Mouse (Mus musculus) brown adipose tissue, adult 24 weeks (tissue): ENCODE data around the gene Cubn. TPM values are rescaled to one million over a fixed set of nuclear protein-coding genes. Genes with fewer than 3 reads are reported as not detected.

Experiments used
- H3K27ac ChIP-seq: fragments of 200-500 bp; replicated peaks from 2 replicates; pipeline ENCODE4 v1.5.1; 2012; ENCODE audit warnings: low read depth, mild to moderate bottlenecking, low read length
- H3K4me1 ChIP-seq: fragments of 200-500 bp; 2 replicates; pipeline ENCODE4 v1.6.1; 2012; ENCODE audit warnings: low read length, mixed read lengths; ENCODE audit not compliant: control insufficient read depth, insufficient read depth, insufficient read length
- H3K4me3 ChIP-seq: fragments of 200-500 bp; 2 replicates; pipeline ENCODE4 v1.5.1; 2012; ENCODE audit warnings: low read depth, mild to moderate bottlenecking, low read length, moderate library complexity; ENCODE audit not compliant: insufficient read depth
- polyA plus RNA-seq: library from polyadenylated mRNA; stranded (reverse); fragments of >200 nt; gene quantifications from 2 replicates; pipeline ENCODE4 v1.2.4, GENCODE M21; 2012; ENCODE audit not compliant: missing spikeins, insufficient read depth, insufficient read length

Cubn gene
- polyA plus RNA-seq, 1 experiment: not detected

DNA sequence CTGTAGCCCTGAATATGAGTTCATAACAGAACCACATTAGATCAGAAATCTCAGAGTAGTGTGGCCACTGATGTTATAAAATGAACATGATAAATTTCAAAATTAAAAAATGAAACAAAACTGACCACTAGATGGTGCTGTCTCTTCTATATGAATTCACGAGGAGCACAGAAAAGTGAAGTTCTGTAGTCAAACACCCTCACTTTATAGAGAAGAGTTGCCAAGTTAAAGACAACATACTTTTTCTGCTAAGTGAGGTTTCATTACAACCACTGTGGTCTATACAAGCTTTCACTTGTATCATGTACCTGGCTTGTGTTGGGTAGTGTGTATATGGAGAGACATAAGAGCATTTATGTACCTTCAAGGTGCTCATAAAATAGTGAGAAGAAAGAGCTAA is 201.0 kb downstream of the Cubn start:
- H3K4me3 ChIP-seq: no peak overlapping the region
- no peak overlapping the region for H3K27ac ChIP-seq
- no peaks in the 10 kb centered on the region for H3K4me1 ChIP-seq

DNA sequence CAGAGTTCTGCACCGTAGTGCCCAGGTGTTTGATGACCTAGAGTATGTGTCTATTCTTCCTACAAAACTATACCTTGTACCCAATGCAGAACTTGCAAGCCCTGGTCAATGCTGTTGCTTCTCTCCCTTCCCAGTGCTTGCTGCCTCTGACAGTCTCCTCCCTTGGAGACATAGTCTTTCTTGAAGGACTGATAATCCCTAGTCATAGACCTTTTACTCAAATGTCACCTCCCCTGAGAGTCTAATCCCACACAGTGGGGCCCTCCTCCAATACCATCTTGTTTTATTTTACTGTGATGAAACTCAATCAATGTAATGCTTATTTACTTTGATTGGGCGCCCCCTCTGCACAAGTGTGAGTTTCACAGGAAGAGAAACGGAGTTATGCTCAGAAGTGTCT is 201.5 kb downstream of the Cubn start:
- Histone ChIP-seq H3K4me3 (no peak overlapping the region), H3K4me1 (no peaks in the 10 kb centered on the region), H3K27ac (no peak overlapping the region)

- Histone ChIP-seq H3K4me3 (no peak overlapping the region), H3K27ac (no peak overlapping the region), H3K4me1 (no peaks in the 10 kb centered on the region)
Measured at GRCm38 (mm10) chr2:13278114-13278862, 213.3 kb downstream of the Cubn start.

DNA sequence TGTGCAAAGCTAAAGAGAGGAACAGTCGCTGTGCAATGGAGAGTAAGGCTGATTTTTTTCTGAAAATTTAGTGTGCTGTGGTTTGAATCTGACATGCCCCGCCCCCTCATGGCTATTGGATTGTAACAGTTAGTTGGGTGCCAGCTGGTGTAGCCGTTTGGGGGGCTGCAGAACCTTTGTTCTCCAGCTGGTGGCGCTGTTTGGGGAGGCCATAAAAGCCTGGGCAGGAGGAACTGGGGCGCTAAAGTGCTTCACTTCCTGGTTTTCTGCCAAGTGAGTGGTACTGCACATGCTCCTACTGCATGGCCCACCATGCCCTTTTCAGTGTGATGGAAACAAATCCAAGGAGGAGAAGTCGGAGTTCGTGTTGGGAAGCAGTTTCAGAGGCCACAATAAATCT is 215.7 kb downstream of the Cubn start:
- Histone ChIP-seq H3K4me3 (no peak overlapping the region), H3K27ac (no peak overlapping the region), H3K4me1 (no peaks in the 10 kb centered on the region)

DNA sequence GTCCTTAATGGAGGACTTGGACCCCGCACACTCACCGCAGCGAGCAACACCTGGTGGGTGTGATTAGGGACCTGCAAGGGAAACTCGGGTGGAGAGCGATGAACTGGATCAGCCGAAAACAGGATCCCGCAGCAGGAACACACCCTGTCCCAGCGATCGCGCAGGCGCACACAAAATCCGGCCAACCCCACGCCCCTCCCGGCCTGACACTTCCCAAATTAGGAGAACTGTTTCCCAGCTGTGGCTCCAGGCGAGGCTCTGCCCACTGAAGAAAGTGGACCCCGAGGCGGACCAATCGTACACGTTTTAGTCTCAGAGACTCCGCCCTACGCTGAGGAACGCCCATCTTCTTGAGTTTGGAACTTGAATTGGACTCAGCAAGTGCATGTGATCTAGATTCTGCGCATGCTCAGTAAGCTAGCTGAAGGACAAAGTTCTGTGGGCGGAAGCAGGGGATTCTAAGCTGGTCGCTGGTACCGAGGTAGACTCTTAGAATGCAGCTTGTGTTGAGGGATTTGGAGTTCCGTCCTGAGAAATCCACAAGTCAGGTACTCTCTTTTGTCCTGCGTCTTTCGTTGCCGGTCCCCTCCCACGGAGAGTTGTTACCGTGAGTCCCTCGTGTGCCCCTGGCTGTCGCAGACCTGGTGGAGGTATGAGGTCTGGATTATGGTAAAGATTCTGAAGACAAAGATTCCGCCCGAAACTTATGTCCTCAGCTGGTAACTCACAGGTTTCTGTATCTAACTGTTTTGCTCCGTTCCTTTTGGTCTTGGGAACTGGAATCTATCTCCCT is 220.3 kb downstream of the Cubn start, which contains the start of gene Rsu1:
Gene Rsu1, minus strand, starts transcription at position 251 of the 793 bp plus-strand sequence.
- peak within 1 kb of the TSS; percentile 76 for H3K27ac ChIP-seq

DNA sequence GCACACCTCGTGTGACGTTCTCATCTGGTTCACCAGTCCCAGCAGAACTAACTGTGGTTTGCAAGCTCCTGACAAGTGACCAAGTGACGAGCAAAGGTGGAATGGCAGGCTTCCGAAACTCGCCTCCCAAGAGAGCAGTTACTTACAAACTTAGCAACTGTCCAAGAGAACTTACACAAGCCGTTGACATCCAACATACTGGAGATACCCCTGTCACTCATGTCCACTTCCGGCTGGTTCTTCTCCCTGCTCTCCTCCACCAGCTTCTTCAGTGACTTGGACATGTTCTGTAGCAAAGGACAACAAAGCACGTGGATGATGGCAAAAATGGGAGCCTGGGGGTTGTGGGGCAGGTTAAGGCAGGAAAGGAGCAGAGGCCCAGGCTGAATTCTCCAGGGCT is 220.9 kb downstream of the Cubn start:
- peaks cover 6% of the 10 kb centered on the region for H3K4me1 ChIP-seq
- peak overlapping the region; percentile 66 for H3K4me3 ChIP-seq
- peak overlapping the region; percentile 76 for H3K27ac ChIP-seq

More for the DNA sequence above, 220.3 kb downstream of the Cubn start, which contains the start of gene Rsu1:
- Histone ChIP-seq H3K4me1 (peaks cover 6% of the 10 kb centered on the region), H3K4me3 (peak within 1 kb of the TSS; percentile 72)

- Histone ChIP-seq H3K27ac (no peak overlapping the region), H3K4me1 (peaks cover 6% of the 10 kb centered on the region), H3K4me3 (no peak overlapping the region)
Measured at GRCm38 (mm10) chr2:13268681-13269293, 222.8 kb downstream of the Cubn start.

DNA sequence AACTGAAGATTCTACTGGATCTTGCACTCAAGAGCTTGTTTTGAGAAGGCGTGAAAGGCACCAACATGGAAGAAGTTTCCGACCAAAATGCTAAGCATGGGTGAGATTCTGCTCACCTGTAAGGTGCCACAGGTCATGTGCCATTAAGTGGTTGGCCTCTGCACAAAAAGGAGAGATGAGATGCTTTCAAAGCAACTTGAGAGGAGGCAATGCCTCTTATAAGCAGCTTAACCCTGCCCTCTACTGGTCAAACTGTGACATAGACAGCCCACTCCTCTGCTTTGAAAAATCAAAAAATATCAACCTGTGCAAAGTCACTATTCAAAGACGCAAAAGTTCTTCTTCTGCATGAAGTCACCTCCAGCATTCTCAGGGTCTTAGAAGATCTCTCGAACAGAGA is 226.7 kb downstream of the Cubn start:
- H3K4me1 ChIP-seq: peaks cover 3% of the 10 kb centered on the region
- H3K27ac ChIP-seq: no peak overlapping the region
- no peak overlapping the region for H3K4me3 ChIP-seq

GRCm38 (mm10) chr2:13263150-13263549 is 228.5 kb downstream of the Cubn start:
- Histone ChIP-seq H3K27ac (no peak overlapping the region), H3K4me1 (no peaks in the 10 kb centered on the region), H3K4me3 (no peak overlapping the region)

DNA sequence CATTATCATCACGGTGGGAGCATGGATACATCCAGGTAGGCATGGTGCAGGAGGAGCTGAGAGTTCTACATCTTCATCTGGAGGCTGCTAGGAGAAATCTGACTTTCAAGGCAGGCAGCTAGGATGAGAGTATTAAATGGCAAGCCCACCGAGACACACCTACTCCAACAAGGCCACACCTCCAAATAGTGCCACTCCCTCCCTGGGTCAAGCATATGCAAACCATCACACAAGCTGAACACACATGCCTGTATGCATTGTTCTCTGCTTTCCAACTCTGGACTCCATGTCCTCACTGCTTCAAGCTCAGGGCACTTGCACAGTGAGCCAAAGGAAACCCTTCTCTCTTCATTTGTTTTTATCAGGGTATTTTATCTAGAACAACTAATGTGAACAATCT is 233.0 kb downstream of the Cubn start:
- Histone ChIP-seq H3K27ac (no peak overlapping the region), H3K4me3 (no peak overlapping the region), H3K4me1 (no peaks in the 10 kb centered on the region)

DNA sequence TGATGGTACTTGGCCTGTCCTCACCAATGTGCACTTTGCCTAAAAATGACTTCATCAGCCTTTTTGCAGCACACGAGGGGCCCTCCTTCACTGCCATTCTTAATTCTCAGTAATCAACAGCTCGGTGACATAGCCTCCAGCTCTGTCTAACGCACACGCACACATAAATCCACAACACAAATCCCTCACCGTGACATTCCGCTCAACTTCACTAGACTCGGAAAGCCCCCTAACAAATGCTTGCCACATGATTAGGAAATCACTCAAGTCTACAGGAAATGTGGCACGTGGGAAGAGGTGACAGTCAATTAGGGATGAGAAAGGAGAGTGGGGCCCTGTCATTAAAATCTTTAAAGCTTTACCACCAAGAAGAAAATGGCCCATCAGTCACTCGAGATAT is 250.9 kb downstream of the Cubn start:
- Histone ChIP-seq H3K4me1 (no peaks in the 10 kb centered on the region), H3K27ac (no peak overlapping the region), H3K4me3 (no peak overlapping the region)

DNA sequence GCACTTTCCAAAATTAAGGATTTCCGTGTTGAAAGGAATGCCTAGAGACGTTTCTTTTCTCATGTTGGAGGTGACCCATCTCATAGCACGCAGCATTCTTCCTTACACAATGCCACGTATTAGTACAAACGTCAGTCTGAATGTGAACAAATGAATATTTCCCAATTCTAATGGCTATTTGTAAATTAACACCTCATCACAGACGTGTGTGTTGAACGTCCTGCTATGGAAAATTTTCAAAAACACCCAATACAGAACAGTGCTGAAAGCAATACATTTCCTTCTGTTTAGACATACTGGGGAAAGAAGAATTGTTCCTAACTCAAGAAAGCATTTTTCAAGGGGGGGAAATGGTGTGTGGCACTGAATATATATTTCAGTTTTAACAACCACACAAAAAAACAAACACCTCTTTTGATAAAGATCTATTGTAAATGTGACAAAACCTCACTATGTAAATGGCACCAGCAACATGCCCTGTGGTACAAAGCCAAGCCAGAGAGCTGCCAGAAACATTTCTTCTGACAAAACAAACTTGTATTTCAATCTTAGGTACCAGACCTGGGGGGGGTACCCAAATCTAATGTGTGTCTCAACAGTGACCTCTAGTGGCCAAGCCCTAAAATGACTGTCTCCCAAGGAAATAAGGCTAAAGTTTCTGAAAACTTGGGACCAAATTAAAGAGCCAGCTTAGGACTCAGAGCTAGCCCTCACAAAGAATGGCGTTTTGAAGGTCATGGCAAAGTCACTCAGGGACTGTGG is 254.3 kb downstream of the Cubn start:
- no peak overlapping the region for H3K4me3 ChIP-seq
- H3K4me1 ChIP-seq: no peaks in the 10 kb centered on the region
- H3K27ac ChIP-seq: no peak overlapping the region

- Histone ChIP-seq H3K27ac (no peak overlapping the region), H3K4me3 (no peak overlapping the region), H3K4me1 (no peaks in the 10 kb centered on the region)
Measured at GRCm38 (mm10) chr2:13235696-13236095, 255.9 kb downstream of the Cubn start.

GRCm38 (mm10) chr2:13234796-13235195 is 256.8 kb downstream of the Cubn start:
- Histone ChIP-seq H3K27ac (no peak overlapping the region), H3K4me3 (no peak overlapping the region), H3K4me1 (no peaks in the 10 kb centered on the region)

DNA sequence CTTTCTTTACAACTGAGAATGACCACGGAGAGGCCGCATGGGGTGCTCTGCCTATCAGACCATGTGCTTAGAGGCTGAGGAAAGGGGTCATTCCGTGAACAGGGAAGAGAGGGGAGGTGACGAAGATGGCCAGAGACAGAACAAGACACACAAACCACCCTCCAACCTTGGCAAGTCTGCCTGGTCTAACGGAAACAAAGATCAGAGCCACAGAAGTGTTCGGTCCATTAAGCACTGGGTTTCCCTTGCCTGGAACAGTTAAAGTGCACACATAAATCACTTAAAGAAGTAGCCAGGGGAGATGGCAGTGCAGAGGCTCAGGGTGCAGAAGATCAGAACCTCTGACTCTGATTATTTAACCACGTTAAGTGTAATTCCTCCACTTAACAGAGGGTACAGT is 257.7 kb downstream of the Cubn start:
- no peak overlapping the region for H3K27ac ChIP-seq
- no peak overlapping the region for H3K4me3 ChIP-seq
- H3K4me1 ChIP-seq: 0 out of 2 replicates have a peak, but pooled peaks cover 2% of the 10 kb centered on the region
